Mouse (Mus musculus) intestine, embryonic 16.5 days (tissue): ENCODE results near the gene Rps24. TPM values are rescaled to one million over a fixed set of nuclear protein-coding genes. Genes with fewer than 3 reads are reported as not detected.

Source experiments
- ATAC-seq: fragments of 200-750 bp; cut with Nextera tagmentation; 2 replicates; pipeline ENCODE4 v1.8.0; 2017; ENCODE audit warnings: moderate TSS enrichment, moderate library complexity
- H3K27ac ChIP-seq: fragments of 300-500 bp; sonication (generic); 2 replicates; pipeline ENCODE4 v1.5.1; 2014; ENCODE audit warnings: mild to moderate bottlenecking, low read length
- H3K27me3 ChIP-seq: fragments of 300-500 bp; sonication (generic); replicated peaks from 2 replicates; pipeline ENCODE4 v1.6.1; 2014; ENCODE audit warnings: low read length, control low read depth, mixed read lengths; ENCODE audit not compliant: control insufficient read depth, insufficient read depth
- H3K36me3 ChIP-seq: fragments of 300-500 bp; sonication (generic); 2 replicates; pipeline ENCODE4 v1.6.1; 2014; ENCODE audit warnings: low read length, control low read depth; ENCODE audit not compliant: control insufficient read depth, insufficient read depth
- H3K4me1 ChIP-seq: fragments of 300-500 bp; sonication (generic); 2 replicates; pipeline ENCODE4 v1.6.1; 2014; ENCODE audit warnings: low read length, control low read depth, mixed read lengths; ENCODE audit not compliant: control insufficient read depth, insufficient read depth
- H3K4me2 ChIP-seq: fragments of 300-500 bp; sonication (generic); 2 replicates; pipeline ENCODE4 v1.6.1; 2014; ENCODE audit warnings: low read depth, low read length, control low read depth
- H3K4me3 ChIP-seq: fragments of 300-500 bp; sonication (generic); 2 replicates; pipeline ENCODE4 v1.5.1; 2014; ENCODE audit warnings: mild to moderate bottlenecking, low read length
- H3K9ac ChIP-seq: fragments of 300-500 bp; sonication (generic); 2 replicates; pipeline ENCODE4 v1.6.1; 2014; ENCODE audit warnings: low read depth, low read length
- H3K9me3 ChIP-seq: fragments of 300-500 bp; sonication (generic); 2 replicates; pipeline ENCODE4 v1.6.1; 2016; ENCODE audit warnings: low read length, control low read depth; ENCODE audit not compliant: control insufficient read depth
- WGBS: fragments of 180-500 bp; shearing (Covaris S2); extraction: QIAGEN DNeasy Blood & Tissue Kit; methylation state at CpG from one replicate; pipeline ENCODE4 v1.1.7; 2014; 5-methylcytosine and 5-hydroxymethylcytosine counted together
- polyA plus RNA-seq: library from polyadenylated mRNA; unstranded; fragments of >200 nt; fragmentation: Nextera tagmentation; extraction: Ambion mirVana; gene quantifications from 2 replicates; pipeline ENCODE4 v1.2.1, GENCODE M21; 2015

The Rps24 gene
- polyA plus RNA-seq, 1 experiment from 2014 or later = 745 TPM

- peaks cover 32% of the 10 kb centered on the region for H3K36me3 ChIP-seq
Observed at GRCm38 (mm10) chr14:24496507-24496906, 9.6 kb downstream of the Rps24 start.

GRCm38 (mm10) chr14:24497443-24497842 lies 10.5 kb downstream of the Rps24 start:
- Histone ChIP-seq H3K9me3 (no peaks in the 10 kb centered on the region), H3K36me3 (peaks cover 29% of the 10 kb centered on the region), H3K9ac (no peak overlapping the region), H3K27ac (no peak overlapping the region), H3K4me3 (no peak overlapping the region), H3K4me2 (no peak overlapping the region), H3K4me1 (peaks cover 21% of the 10 kb centered on the region), H3K27me3 (no peaks in the 10 kb centered on the region)
- WGBS = 77% methylated on average over 1 of the region's 1 CpGs
- ATAC-seq = no peak

More at GRCm38 (mm10) chr14:24496507-24496906, 9.6 kb downstream of the Rps24 start:
- ATAC-seq = no peak
- Histone ChIP-seq H3K4me3 (no peak overlapping the region), H3K27ac (no peak overlapping the region), H3K27me3 (no peaks in the 10 kb centered on the region), H3K4me2 (no peak overlapping the region), H3K9ac (no peak overlapping the region), H3K9me3 (no peaks in the 10 kb centered on the region), H3K4me1 (peaks cover 30% of the 10 kb centered on the region)
- 93% methylated on average over 1 of the region's 1 CpGs for WGBS

- WGBS = 59% methylated on average over 5 of the region's 5 CpGs
- Histone ChIP-seq H3K4me1 (peaks cover 10% of the 10 kb centered on the region), H3K27ac (no peak overlapping the region), H3K9me3 (no peaks in the 10 kb centered on the region), H3K9ac (no peak overlapping the region), H3K4me3 (no peak overlapping the region), H3K27me3 (no peaks in the 10 kb centered on the region), H3K36me3 (peaks cover 23% of the 10 kb centered on the region), H3K4me2 (no peak overlapping the region)
- no peak for ATAC-seq
Observed at GRCm38 (mm10) chr14:24498561-24499255, 11.8 kb downstream of the Rps24 start.

- no peak overlapping the region for H3K27ac ChIP-seq
- no peaks in the 10 kb centered on the region for H3K9me3 ChIP-seq
- no peak overlapping the region for H3K4me2 ChIP-seq
- H3K36me3 ChIP-seq = peaks cover 15% of the 10 kb centered on the region; the same call in 1 of the 2 replicates
- no peaks in the 10 kb centered on the region for H3K27me3 ChIP-seq
- no peak overlapping the region for H3K4me3 ChIP-seq
- WGBS = 32% methylated on average over 9 of the region's 9 CpGs
- H3K9ac ChIP-seq = no peak overlapping the region
- H3K4me1 ChIP-seq = peaks cover 5% of the 10 kb centered on the region; the same call in 1 of the 2 replicates
- 0 out of 2 replicates have a peak, but pooled peaks have one; percentile 26 for ATAC-seq
Observed at GRCm38 (mm10) chr14:24499478-24499877, 12.6 kb downstream of the Rps24 start.

- H3K36me3 ChIP-seq = peaks cover 9% of the 10 kb centered on the region; the same call in 1 of the 2 replicates
- 0 out of 2 replicates have a peak overlapping the region, but pooled peaks have one; percentile 15 for H3K4me3 ChIP-seq
- no peaks in the 10 kb centered on the region for H3K9me3 ChIP-seq
- no peaks in the 10 kb centered on the region for H3K27me3 ChIP-seq
- H3K27ac ChIP-seq = peak overlapping the region; percentile 23; the same call in 1 of the 2 replicates
- 20% methylated on average over 18 of the region's 18 CpGs for WGBS
- ATAC-seq = peak; percentile 75
- no peak overlapping the region for H3K4me2 ChIP-seq
- peaks cover 5% of the 10 kb centered on the region; the same call in 1 of the 2 replicates for H3K4me1 ChIP-seq
- peak overlapping the region; percentile 34 for H3K9ac ChIP-seq
Observed at GRCm38 (mm10) chr14:24500091-24500844, 13.3 kb downstream of the Rps24 start.

GRCm38 (mm10) chr14:24500845-24501186 lies 13.9 kb downstream of the Rps24 start:
- Histone ChIP-seq H3K9ac (peak overlapping the region; percentile 34), H3K27me3 (no peaks in the 10 kb centered on the region), H3K9me3 (no peaks in the 10 kb centered on the region), H3K27ac (peak overlapping the region; percentile 23), H3K4me1 (peaks cover 5% of the 10 kb centered on the region; the same call in 1 of the 2 replicates), H3K4me3 (0 out of 2 replicates have a peak overlapping the region, but pooled peaks have one; percentile 15), H3K4me2 (no peak overlapping the region), H3K36me3 (peaks cover 8% of the 10 kb centered on the region; the same call in 1 of the 2 replicates)
- 10% methylated on average over 8 of the region's 8 CpGs for whole genome bisulfite sequencing
- ATAC-seq = no peak

GRCm38 (mm10) chr14:24501256-24501655 lies 14.3 kb downstream of the Rps24 start:
- peak overlapping the region; percentile 34 for H3K9ac ChIP-seq
- WGBS = 47% methylated on average over 4 of the region's 4 CpGs
- H3K4me1 ChIP-seq = peaks cover 5% of the 10 kb centered on the region; the same call in 1 of the 2 replicates
- H3K4me2 ChIP-seq = no peak overlapping the region
- no peak overlapping the region for H3K4me3 ChIP-seq
- H3K36me3 ChIP-seq = peaks cover 8% of the 10 kb centered on the region; the same call in 1 of the 2 replicates
- H3K9me3 ChIP-seq = no peaks in the 10 kb centered on the region
- no peak for ATAC-seq
- peak overlapping the region; percentile 23; the same call in 1 of the 2 replicates for H3K27ac ChIP-seq
- H3K27me3 ChIP-seq = no peaks in the 10 kb centered on the region

- Histone ChIP-seq H3K36me3 (no peaks in the 10 kb centered on the region), H3K4me1 (peaks cover 12% of the 10 kb centered on the region), H3K27me3 (no peaks in the 10 kb centered on the region), H3K4me2 (no peak overlapping the region), H3K9me3 (no peaks in the 10 kb centered on the region), H3K4me3 (no peak overlapping the region), H3K27ac (no peak overlapping the region), H3K9ac (peak overlapping the region; percentile 20; the same call in 1 of the 2 replicates)
- ATAC-seq = no peak
- 38% methylated on average over 14 of the region's 14 CpGs for WGBS
Observed at GRCm38 (mm10) chr14:24507452-24508069, 20.6 kb downstream of the Rps24 start.
